Mouse (Mus musculus) adrenal gland, adult 8-10 months (tissue): ENCODE data around the gene Ncam1. TPM values are rescaled to one million over a fixed set of nuclear protein-coding genes. Genes with fewer than 3 reads are reported as not detected.

Experiments used
- DNase-seq: peaks from one replicate; pipeline ENCODE4 v3.0.0; 2022
- total RNA-seq, 4 experiments: library from RNA; stranded (reverse); gene quantifications; 2 replicates each; pipeline ENCODE4 v1.2.4; 2022

Ncam1 gene
- 10 to 100 TPM; 49.7 to 96.7 (median 68.1) TPM for total RNA-seq

DNA sequence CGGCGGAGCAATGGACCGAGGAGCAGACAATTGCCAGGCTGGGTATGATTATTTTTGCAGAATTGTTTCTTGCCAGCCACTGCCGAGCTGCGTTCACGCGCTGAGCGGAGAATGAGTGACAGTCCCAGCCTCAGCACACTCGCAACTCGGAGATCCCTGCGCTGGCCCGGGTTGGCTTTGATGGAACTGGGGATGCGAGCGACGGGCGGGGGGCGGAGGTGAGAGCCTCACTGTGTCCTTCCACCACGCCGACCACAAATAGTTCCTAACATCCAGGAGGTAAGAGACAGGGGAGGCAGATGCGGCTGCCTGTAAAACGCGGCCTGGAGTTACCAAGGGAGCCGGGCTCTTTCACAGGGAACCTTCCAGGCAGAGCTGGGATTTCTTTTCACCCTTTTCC, at the start of gene Ncam1:
Gene Ncam1, minus strand, starts transcription at position 120 of the 400 bp plus-strand sequence.
- DNase-seq: peak; percentile 83

DNA sequence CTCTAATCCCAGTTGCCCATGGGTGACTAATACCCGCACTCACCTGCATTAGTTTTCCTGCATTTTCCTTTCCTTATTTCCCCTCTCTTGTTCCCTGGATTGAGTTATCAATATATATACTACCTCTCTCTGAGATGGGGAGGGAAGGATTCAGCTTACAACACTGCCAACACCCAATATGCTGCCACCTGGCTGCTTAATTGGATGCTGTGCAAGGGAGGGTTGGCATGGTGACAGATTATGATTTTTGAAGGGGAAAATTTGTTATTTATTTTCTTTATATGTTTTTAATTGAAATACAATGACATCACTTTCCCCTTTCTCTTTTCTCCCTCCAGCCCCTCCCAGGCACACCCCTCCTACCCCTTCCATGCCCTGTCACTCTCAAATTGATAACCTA, 35.3 kb upstream of the Ncam1 start:
- no peak for DNase-seq

DNA sequence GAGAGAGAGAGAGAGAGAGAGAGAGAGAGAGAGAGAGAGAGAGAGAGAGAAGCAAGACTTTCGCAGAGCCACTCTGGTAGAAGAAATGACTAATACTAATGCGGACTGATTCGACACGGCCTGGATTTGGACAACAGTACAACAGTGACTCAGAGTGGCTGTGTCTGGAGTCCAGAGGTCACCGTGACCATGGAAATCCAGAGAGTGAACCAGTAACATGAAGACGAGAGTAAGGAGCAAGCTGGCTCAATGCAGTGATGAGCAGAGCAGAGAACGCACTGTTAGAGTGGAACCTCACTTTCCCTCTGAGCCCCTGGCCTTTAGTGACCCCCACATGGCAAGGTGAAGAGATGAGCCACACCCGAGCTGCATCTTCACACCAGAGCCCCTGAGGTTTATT, 28.9 kb upstream of the Ncam1 start:
- DNase-seq: peak; percentile 68

DNA sequence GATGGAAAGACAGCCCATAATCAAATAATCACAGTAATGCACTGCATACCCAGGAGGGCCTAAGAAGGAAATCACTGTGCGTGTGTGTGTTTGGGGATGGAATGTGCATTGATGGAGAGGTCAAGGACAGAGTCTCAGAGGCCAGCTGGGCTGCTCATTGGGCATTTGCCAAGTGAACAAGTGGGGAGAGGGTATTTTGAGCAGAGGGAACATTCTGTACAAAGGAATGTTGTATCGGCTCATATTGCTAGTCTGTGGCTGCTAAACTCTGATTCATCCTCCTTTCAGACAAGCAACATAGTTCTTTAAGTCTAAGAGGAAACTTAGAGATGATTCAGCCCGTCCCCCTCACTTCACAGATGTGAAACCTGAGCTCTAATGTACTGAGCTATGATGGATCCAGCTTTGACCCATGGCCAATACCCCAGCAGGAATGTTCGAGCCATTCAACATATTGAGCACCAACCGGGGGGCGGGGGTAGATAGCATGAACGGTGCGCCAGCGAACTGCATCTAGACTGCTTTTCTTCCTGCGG, 17.5 kb upstream of the Ncam1 start:
- no peak for DNase-seq

- no peak for DNase-seq
Observed at GRCm38 (mm10) chr9:49814442-49814841, 15.7 kb upstream of the Ncam1 start.

DNA sequence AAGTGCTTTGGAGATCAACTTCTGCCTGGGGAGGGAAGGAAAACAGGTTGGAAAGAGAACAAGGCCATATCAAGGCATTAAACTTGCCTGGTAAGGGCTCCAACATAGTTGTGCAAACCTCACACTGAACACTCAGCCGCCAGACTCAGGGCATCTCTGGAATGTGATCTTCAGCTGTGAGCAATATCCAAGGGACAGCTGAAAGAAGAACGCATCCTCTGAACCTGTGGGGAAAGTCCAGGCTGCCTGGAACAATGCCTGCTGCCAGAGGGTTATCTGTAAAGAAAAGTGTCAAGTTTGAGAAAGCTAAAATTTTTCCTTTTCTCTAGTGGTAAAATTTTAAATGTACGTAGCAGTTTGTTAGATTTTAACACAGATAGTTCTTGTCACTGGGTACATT, 4.5 kb upstream of the Ncam1 start:
- DNase-seq: no peak

- peak; percentile 44 for DNase-seq
Observed at GRCm38 (mm10) chr9:49797821-49798571, 729 bp downstream of the Ncam1 start.

- DNase-seq: no peak
Observed at GRCm38 (mm10) chr9:49797508-49797820, 1.3 kb downstream of the Ncam1 start.

DNA sequence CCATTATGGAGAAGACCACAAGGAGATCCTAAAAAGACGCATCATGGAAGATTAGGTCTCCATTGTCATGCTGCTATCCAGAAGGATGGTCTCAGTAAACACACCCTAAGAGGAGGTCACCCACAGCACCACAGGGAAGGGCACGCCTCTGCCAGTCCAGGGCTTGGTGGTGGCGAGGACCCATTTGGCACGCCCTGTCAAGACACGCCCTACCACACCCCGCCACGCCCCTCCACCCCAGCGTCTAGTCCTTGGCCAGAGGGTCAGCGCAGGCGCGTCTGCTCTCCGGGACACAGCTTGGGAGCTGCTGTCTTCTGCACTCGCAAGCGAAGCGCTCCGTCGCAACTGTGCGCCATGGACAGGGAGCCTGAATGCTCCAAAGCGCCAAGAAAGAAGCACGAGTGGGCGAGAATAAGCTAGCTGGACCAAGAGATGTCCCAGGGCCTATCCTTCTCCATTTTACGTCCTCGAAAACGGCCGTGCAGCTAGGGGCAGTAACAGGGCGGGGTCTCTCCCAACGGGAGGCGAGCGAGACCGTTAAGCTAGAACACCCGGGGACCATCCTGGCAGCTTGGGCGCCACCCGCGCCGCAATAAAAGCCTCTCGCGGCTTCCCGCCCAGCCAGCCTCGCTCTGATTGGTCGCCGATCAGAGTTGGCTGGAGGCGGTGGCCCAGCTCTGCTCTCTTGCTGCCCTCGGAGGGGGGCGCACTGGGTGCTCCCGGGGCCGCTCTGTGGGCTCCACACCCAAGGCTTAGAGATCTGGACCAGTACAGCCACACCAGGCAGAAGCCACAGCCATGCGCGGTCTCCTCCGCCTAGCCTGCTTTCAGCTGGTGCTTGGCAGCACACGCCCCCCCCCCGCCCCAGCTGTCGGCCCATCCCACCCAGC, 1.9 kb downstream of the Ncam1 start:
- DNase-seq: peak; percentile 71

DNA sequence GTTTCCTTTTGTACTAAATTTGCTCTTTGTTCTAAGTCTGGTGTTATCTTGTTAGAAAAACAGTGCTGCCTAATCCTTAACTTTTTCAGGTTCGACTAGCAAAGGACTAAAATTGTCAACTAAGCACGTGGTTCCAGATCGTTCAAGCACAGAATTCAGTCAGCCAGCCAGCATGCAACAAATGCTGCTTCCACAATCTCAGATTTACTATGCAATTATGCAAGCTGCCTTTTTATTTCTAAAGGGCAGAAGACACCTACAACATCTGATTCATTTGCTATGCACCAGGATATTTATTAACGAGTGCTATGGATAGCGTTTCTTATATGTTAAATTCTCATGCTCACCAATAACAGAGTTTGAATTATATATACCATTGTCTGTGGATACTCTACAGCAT, 2.8 kb downstream of the Ncam1 start:
- no peak for DNase-seq

GRCm38 (mm10) chr9:49793987-49794550, 4.7 kb downstream of the Ncam1 start:
- no peak for DNase-seq

GRCm38 (mm10) chr9:49793241-49793640, 5.5 kb downstream of the Ncam1 start:
- DNase-seq: no peak

- DNase-seq: no peak
Observed at GRCm38 (mm10) chr9:49792646-49793045, 6.1 kb downstream of the Ncam1 start.

DNA sequence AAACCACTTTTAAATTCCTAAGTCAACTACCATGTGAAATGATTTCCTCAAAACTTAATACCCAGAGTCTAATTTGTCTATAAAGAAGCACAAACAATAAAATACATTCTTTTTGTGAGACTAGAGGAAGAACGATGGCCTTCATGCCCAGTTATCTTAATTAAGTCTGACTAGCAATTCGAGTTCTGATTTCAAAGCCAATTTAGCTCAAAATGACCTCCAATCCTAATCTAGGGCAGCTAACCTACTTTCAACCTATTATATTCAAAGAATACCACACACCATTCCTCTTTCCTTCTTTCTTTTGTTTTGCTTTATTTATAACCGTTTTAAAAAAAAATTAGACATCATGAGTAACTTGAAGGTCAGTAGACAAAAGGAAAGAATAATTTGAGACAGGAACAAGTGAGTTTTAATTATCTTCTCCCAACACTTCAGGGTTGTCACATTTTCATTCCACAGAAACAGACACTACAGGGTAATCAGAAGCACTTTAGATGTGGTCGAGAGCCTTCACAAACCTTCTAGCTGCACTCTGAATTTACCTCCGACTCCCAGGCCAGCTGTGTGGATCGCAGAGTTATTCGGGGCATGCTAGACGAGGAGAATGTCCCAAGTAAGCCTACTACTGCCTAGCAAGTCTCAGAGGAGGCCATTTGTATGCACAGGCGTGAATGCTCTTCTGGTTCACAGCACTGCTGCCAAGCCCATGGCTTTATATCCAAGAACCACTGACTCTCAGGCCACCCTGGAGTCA, 17.5 kb downstream of the Ncam1 start:
- no peak for DNase-seq

DNA sequence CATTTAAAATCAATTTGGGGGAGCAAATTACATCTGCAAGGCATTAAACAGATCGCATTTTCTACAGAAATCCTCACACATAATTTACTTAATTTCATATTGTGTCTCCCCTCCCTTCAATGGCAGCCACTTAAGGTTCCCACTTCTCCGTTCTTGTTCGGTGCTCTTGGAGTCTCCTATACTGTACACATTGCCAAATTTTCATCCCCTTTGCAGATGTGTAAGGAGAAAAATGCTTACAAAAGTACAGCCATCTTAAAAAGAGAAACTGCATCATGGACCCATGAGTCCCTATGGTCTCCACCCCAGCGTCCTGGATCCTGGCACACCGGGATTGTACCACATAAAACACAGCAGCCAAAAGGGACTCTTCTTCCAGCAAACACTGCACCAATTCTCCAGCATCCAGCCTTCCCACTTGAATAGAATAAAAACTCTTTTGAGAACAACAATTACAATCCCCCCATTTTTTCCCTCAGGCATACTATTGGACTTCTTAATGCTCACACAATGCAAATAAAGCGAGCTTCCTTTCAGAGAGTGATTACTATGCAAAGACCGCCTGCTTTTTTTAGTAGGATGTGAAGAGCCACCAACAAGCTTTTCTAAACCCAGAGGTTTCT, 21.6 kb downstream of the Ncam1 start:
- no peak for DNase-seq

DNA sequence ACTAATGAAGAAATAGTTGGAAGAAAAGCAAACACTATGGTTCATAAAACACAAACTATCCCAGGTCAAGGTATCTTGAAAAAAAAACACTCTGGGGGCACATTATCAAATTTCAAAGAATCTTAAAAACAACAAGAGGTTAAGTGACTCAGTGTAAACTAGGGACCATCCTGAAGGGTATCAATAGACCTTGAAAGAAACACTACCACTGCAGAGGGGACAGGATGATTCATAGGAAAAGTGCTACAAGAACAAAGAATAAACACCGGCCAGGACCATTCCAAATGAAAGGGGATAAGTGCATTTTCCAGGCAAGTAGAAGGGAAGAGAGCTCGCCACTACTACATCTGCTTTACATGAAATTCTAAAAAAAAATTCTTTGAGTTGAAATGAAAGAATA, 32.1 kb downstream of the Ncam1 start:
- DNase-seq: no peak

DNA sequence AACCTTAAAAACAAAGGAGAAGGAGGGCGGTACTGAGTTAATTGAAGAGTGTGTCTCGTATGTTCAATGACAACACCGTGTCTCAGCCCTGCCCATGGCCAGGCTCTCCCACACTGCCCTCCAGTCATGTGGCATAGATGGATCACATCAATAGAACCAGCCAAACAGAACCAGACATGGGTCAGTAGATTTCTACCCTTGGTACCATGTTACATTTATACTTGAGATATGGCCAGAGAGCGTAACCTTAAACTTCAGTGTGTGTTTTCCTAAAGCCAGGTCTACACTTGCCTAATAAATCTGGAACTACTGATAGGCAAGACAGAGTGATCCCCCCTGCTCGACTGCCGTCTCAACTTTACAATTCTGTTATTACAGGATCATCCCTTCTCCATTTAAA, 38.2 kb downstream of the Ncam1 start:
- DNase-seq: no peak

GRCm38 (mm10) chr9:49758436-49758835, 40.3 kb downstream of the Ncam1 start:
- peak; percentile 52 for DNase-seq

DNA sequence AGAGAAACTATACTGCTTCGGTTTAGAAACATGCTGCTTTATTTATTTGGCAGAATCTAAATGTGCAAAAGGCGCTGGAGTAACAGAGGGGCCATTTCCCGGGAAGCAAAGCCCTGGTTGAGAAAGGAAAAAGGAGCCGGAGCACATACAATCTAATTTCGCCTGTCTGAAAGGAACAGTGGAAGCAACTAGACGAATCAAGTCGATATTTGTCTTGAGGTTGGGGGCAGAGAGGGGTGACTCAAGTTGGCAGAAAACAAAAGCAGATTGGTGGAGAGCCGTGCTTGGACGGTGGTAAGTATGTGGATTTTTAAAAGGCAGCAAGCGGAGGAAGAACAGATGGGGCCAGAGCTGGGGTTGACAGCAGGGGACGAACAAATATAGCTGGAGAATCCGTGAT, 40.7 kb downstream of the Ncam1 start:
- DNase-seq: no peak

DNA sequence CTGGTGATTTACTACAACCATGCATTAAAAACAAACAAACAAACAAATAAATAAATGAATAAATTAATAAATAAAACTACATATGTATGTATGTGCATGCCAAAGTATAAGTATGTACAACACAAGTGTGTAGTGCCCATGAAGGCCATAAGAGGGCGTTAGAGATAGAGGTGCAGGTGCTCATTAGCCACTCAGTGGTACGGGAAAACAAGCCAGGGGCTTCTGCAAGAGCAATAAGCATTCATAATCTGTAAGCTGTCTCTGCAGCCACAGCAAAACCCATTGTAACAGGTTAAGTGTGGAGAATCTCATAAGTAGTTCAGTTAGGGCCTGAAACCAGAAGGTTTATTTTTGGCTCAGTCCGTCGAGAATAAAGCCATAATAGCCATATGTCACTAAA, 41.1 kb downstream of the Ncam1 start:
- DNase-seq: no peak

GRCm38 (mm10) chr9:49756725-49757124, 42.0 kb downstream of the Ncam1 start:
- no peak for DNase-seq

GRCm38 (mm10) chr9:49755214-49755613, 43.5 kb downstream of the Ncam1 start:
- no peak for DNase-seq
